Mouse (Mus musculus) gastrocnemius, postnatal 36 days (tissue): ENCODE measurements around the gene Mtmr4. TPM values are rescaled to one million over a fixed set of nuclear protein-coding genes. Genes with fewer than 3 reads are reported as not detected.

ENCODE experiments used
- total RNA-seq, 2 experiments: library from RNA; stranded (reverse); gene quantifications; 2 replicates each; pipeline ENCODE4 v1.2.3; 2021

The Mtmr4 gene
- total RNA-seq, 2 experiments from 2014 or later = 8.9 to 13.4 TPM

Other genes with a start within 250 kb of the Mtmr4 start
- under 1 TPM; 0.32 to 0.46 TPM for gene Ppm1e, start 233.1 kb upstream of the Mtmr4 start, total RNA-seq
- under 1 TPM; 0.32 to 0.41 TPM for gene Rad51c, start 187.2 kb upstream of the Mtmr4 start, total RNA-seq
- gene Tex14, start 187.1 kb upstream of the Mtmr4 start, total RNA-seq = not detected
- gene Gm11492, start 25.5 kb upstream of the Mtmr4 start, total RNA-seq = not detected
- gene Sept4, start 23.3 kb upstream of the Mtmr4 start, total RNA-seq = 10 to 100 TPM; 11.3 to 11.9 TPM
- gene Hsf5, start 25.0 kb downstream of the Mtmr4 start, total RNA-seq = not detected
- gene Rnf43, start 70.6 kb downstream of the Mtmr4 start, total RNA-seq = under 1 TPM; 0.15 to 0.38 TPM
- gene Supt4a, start 145.4 kb downstream of the Mtmr4 start, total RNA-seq = 10 to 100 TPM; 26.8 to 37.6 TPM
- under 1 TPM in 1 of 2 experiments, not detected in 1; 0.13 TPM for gene Tspoap1, start 168.4 kb downstream of the Mtmr4 start, total RNA-seq
- not detected for gene Mpo, start 201.4 kb downstream of the Mtmr4 start, total RNA-seq
- gene Lpo, start 236.1 kb downstream of the Mtmr4 start, total RNA-seq = not detected